ENCODE assay signal across 12 mouse cellular contexts in genomic region chr6:141252520-141252919, GRCm38 (mm10). TPM values are rescaled to one million over a fixed set of nuclear protein-coding genes. Genes with fewer than 3 reads are reported as not detected.
DNase-seq lines count a peak whose midpoint lies in the region; ATAC-seq and TF ChIP-seq lines count a peak whose summit lies in the region.
"Had no signal": no experiment of that assay in that cellular context is flagged by ENCODE, and none has a peak within 500 bp of the region (broad histone marks: within the 10 kb centered on the region; RNA-seq: fewer than 3 reads in every experiment).

No protein-coding gene starts in this region.

- H3K4me3 ChIP-seq in hindbrain, postnatal 0 days (ENCODE audit: low read length): no peak overlapping the region
- H3K4me3 ChIP-seq in hindbrain, embryonic 10.5 days: no peak overlapping the region
- H3K4me3 ChIP-seq in midbrain, embryonic 13.5 days (replicated peaks): no peak overlapping the region
- H3K4me3 ChIP-seq in midbrain, embryonic 10.5 days: no peak overlapping the region
- H3K4me3 ChIP-seq in intestine, postnatal 0 days (ENCODE audit: low read depth, low read length): peak overlapping the region; percentile 82
- peak overlapping the region; percentile 63; the same call in 1 of the 2 replicates for H3K4me3 ChIP-seq in stomach, embryonic 14.5 days (ENCODE audit: low read depth, low read length)
- H3K4me3 ChIP-seq: midbrain, embryonic 12.5 days had no signal

- H3K9ac ChIP-seq in hindbrain, postnatal 0 days (replicated peaks; ENCODE audit: low read length): no peak overlapping the region
- H3K9ac ChIP-seq in midbrain, embryonic 13.5 days (replicated peaks): no peak overlapping the region
- no peak overlapping the region for H3K9ac ChIP-seq in intestine, postnatal 0 days (ENCODE audit: low read depth, low read length)
- no peak overlapping the region for H3K9ac ChIP-seq in stomach, embryonic 14.5 days (replicated peaks; ENCODE audit: low read depth, low read length)
- H3K9ac ChIP-seq: midbrain, embryonic 12.5 days had no signal

- H3K36me3 ChIP-seq in hindbrain, postnatal 0 days (ENCODE audit: insufficient read depth, low read length): no peaks in the 10 kb centered on the region
- no peaks in the 10 kb centered on the region for H3K36me3 ChIP-seq in hindbrain, embryonic 10.5 days
- H3K36me3 ChIP-seq in midbrain, embryonic 13.5 days: no peaks in the 10 kb centered on the region
- H3K36me3 ChIP-seq in midbrain, embryonic 10.5 days: no peaks in the 10 kb centered on the region
- no peaks in the 10 kb centered on the region for H3K36me3 ChIP-seq in intestine, postnatal 0 days (ENCODE audit: control insufficient read depth, insufficient read depth)
- H3K36me3 ChIP-seq in stomach, embryonic 14.5 days (ENCODE audit: control insufficient read depth, insufficient read depth, low read length): no peaks in the 10 kb centered on the region
- H3K36me3 ChIP-seq: midbrain, embryonic 12.5 days had no signal

- WGBS in hindbrain, postnatal 0 days: 94% methylated on average over 7 of the region's 7 CpGs
- WGBS in hindbrain, embryonic 10.5 days: 92% methylated on average over 7 of the region's 7 CpGs
- WGBS in midbrain, embryonic 13.5 days: 93% methylated on average over 7 of the region's 7 CpGs
- WGBS in midbrain, embryonic 10.5 days: 95% methylated on average over 7 of the region's 7 CpGs
- WGBS in intestine, postnatal 0 days: 31% methylated on average over 7 of the region's 7 CpGs
- WGBS in stomach, embryonic 14.5 days: 74% methylated on average over 7 of the region's 7 CpGs

- DNase-seq in hindbrain, postnatal 0 days (ENCODE audit: low spot score): no peak
- DNase-seq in hindbrain, embryonic 10.5 days (ENCODE audit: low spot score): no peak
- DNase-seq in midbrain, embryonic 10.5 days (ENCODE audit: low spot score): no peak
- no peak for DNase-seq in MN1 (ENCODE audit: low spot score)
- no peak for DNase-seq in cerebellum, adult 11 months
- DNase-seq: gastrocnemius, postnatal 36 days; left cerebral cortex, postnatal 4 days had no signal

- no peak for TF ChIP-seq CTCF in hindbrain, postnatal 0 days (IDR thresholded peaks at IDR 0.05; ENCODE audit: low read depth)
- TF ChIP-seq CTCF in intestine, postnatal 0 days (IDR thresholded peaks at IDR 0.05; ENCODE audit: low read depth): no peak

- H3K4me2 ChIP-seq in hindbrain, postnatal 0 days (ENCODE audit: low read depth, low read length): peak overlapping the region; percentile 69
- H3K4me2 ChIP-seq in midbrain, embryonic 13.5 days (replicated peaks): peak overlapping the region; percentile 9; the same call in 1 of the 2 replicates
- peak overlapping the region; percentile 84 for H3K4me2 ChIP-seq in intestine, postnatal 0 days (replicated peaks; ENCODE audit: low read depth)
- H3K4me2 ChIP-seq in stomach, embryonic 14.5 days (replicated peaks; ENCODE audit: low read depth, low read length): peak overlapping the region; percentile 56
- H3K4me2 ChIP-seq: midbrain, embryonic 12.5 days had no signal

- peaks cover 5% of the 10 kb centered on the region; the same call in 1 of the 2 replicates for H3K4me1 ChIP-seq in hindbrain, postnatal 0 days (ENCODE audit: insufficient read depth, low read length)
- H3K4me1 ChIP-seq in hindbrain, embryonic 10.5 days (replicated peaks): peaks cover 30% of the 10 kb centered on the region
- peaks cover 19% of the 10 kb centered on the region for H3K4me1 ChIP-seq in midbrain, embryonic 13.5 days (replicated peaks)
- H3K4me1 ChIP-seq in midbrain, embryonic 10.5 days: peaks cover 34% of the 10 kb centered on the region
- peaks cover 8% of the 10 kb centered on the region; the same call in 1 of the 2 replicates for H3K4me1 ChIP-seq in intestine, postnatal 0 days (replicated peaks; ENCODE audit: control insufficient read depth, insufficient read depth, low read length)
- H3K4me1 ChIP-seq in stomach, embryonic 14.5 days (ENCODE audit: control insufficient read depth, insufficient read depth, low read length): peaks cover 6% of the 10 kb centered on the region; the same call in 1 of the 2 replicates

- no peaks in the 10 kb centered on the region for H3K9me3 ChIP-seq in hindbrain, postnatal 0 days (ENCODE audit: low read length)
- no peaks in the 10 kb centered on the region for H3K9me3 ChIP-seq in hindbrain, embryonic 10.5 days
- no peaks in the 10 kb centered on the region for H3K9me3 ChIP-seq in midbrain, embryonic 13.5 days
- H3K9me3 ChIP-seq in midbrain, embryonic 10.5 days (replicated peaks): no peaks in the 10 kb centered on the region
- no peaks in the 10 kb centered on the region for H3K9me3 ChIP-seq in intestine, postnatal 0 days (ENCODE audit: control insufficient read depth)
- no peaks in the 10 kb centered on the region for H3K9me3 ChIP-seq in stomach, embryonic 14.5 days (ENCODE audit: control insufficient read depth, low read depth, low read length)
- H3K9me3 ChIP-seq: midbrain, embryonic 12.5 days had no signal

- ATAC-seq in hindbrain, postnatal 0 days: no peak
- no peak for ATAC-seq in midbrain, embryonic 13.5 days
- peak; percentile 49 for ATAC-seq in intestine, postnatal 0 days
- no peak for ATAC-seq in stomach, embryonic 14.5 days (ENCODE audit: insufficient number of reproducible peaks, insufficient read depth, low FRiP score, low read depth)
- ATAC-seq: forebrain, embryonic 14.5 days had no signal

- H3K27me3 ChIP-seq in hindbrain, postnatal 0 days (ENCODE audit: insufficient read depth, low read length): no peaks in the 10 kb centered on the region
- peaks cover 50% of the 10 kb centered on the region for H3K27me3 ChIP-seq in hindbrain, embryonic 10.5 days (ENCODE audit: insufficient read depth, poor library complexity, severe bottlenecking)
- peaks cover 37% of the 10 kb centered on the region for H3K27me3 ChIP-seq in midbrain, embryonic 13.5 days
- peaks cover 56% of the 10 kb centered on the region for H3K27me3 ChIP-seq in midbrain, embryonic 10.5 days (ENCODE audit: low read depth, poor library complexity, severe bottlenecking)
- no peaks in the 10 kb centered on the region for H3K27me3 ChIP-seq in intestine, postnatal 0 days (replicated peaks; ENCODE audit: control insufficient read depth, insufficient read depth, low read length)
- no peaks in the 10 kb centered on the region for H3K27me3 ChIP-seq in stomach, embryonic 14.5 days (ENCODE audit: control insufficient read depth, insufficient read depth, low read length)

- H3K27ac ChIP-seq in hindbrain, postnatal 0 days: no peak overlapping the region
- H3K27ac ChIP-seq in hindbrain, embryonic 10.5 days: no peak overlapping the region
- H3K27ac ChIP-seq in midbrain, embryonic 13.5 days: no peak overlapping the region
- H3K27ac ChIP-seq in midbrain, embryonic 10.5 days (replicated peaks): no peak overlapping the region
- H3K27ac ChIP-seq in intestine, postnatal 0 days (ENCODE audit: low read depth, low read length): peak overlapping the region; percentile 58
- no peak overlapping the region for H3K27ac ChIP-seq in stomach, embryonic 14.5 days (ENCODE audit: low read length)
- H3K27ac ChIP-seq: midbrain, embryonic 12.5 days had no signal

RNA-seq across cellular contexts. Expression of gene Pde3a, which starts 3.5 kb away (rescaled TPM):
- total RNA-seq in hindbrain, postnatal 0 days (2014; rRNA removed): 12.5 and 15.0 TPM in 2 replicates
- polyA plus RNA-seq in hindbrain, postnatal 0 days (2015; fragmentation: Nextera tagmentation; extraction: Ambion mirVana): 1.9 and 2.1 TPM in 2 replicates
- 1.1 TPM in 2 replicates for polyA plus RNA-seq in hindbrain, embryonic 10.5 days (2016; fragmentation: Nextera tagmentation; extraction: Ambion mirVana)
- 1.7 and 1.9 TPM in 2 replicates for polyA plus RNA-seq in midbrain, embryonic 13.5 days (2015; fragmentation: Nextera tagmentation; extraction: Ambion mirVana)
- polyA plus RNA-seq in midbrain, embryonic 10.5 days (2016; fragmentation: Nextera tagmentation; extraction: Ambion mirVana): 0.63 and 1.3 TPM in 2 replicates
- 17.6 and 18.6 TPM in 2 replicates for polyA plus RNA-seq in intestine, postnatal 0 days (2015; fragmentation: Nextera tagmentation; extraction: Ambion mirVana)
- polyA plus RNA-seq in stomach, embryonic 14.5 days (2014; fragmentation: Nextera tagmentation; extraction: Ambion mirVana): 12.0 and 15.1 TPM in 2 replicates

Comparison
In these comparisons a context has a peak if more than half of its experiments do, and no peak if none do; other contexts are left out.
1. H3K4me2 ChIP-seq: peak in every context shown above with its lines; median percentile 84 in intestine, postnatal 0 days; 69 in hindbrain, postnatal 0 days; 56 in stomach, embryonic 14.5 days; 9 in midbrain, embryonic 13.5 days.
2. H3K4me3 ChIP-seq: peak in intestine, postnatal 0 days (single experiment) and stomach, embryonic 14.5 days (single experiment); none in hindbrain, postnatal 0 days (single experiment), hindbrain, embryonic 10.5 days (single experiment), midbrain, embryonic 13.5 days (single experiment) and midbrain, embryonic 10.5 days (single experiment).